Mouse (Mus musculus) intestine, embryonic 14.5 days (tissue): ENCODE data around the gene Fcgr2b. TPM values are rescaled to one million over a fixed set of nuclear protein-coding genes. Genes with fewer than 3 reads are reported as not detected.

ENCODE experiments used
- ATAC-seq: fragments of 200-750 bp; cut with Nextera tagmentation; replicated peaks from 2 replicates; pipeline ENCODE4 v1.8.0; 2017; ENCODE audit warnings: low read depth, moderate number of reproducible peaks, moderate TSS enrichment, moderate library complexity; ENCODE audit not compliant: low FRiP score, low TSS enrichment
- DNase-seq: peaks from one replicate; pipeline ENCODE4 v3.0.0-alpha.2; 2018; ENCODE audit warnings: low spot score
- H3K27ac ChIP-seq: fragments of 300-500 bp; sonication (generic); 2 replicates; pipeline ENCODE4 v1.5.1; 2014; ENCODE audit warnings: low read depth, mild to moderate bottlenecking, control low read depth
- H3K27me3 ChIP-seq: fragments of 300-500 bp; sonication (generic); replicated peaks from 2 replicates; pipeline ENCODE4 v1.6.1; 2014; ENCODE audit warnings: low read length, control low read depth; ENCODE audit not compliant: control insufficient read depth, insufficient read depth
- H3K36me3 ChIP-seq: fragments of 300-500 bp; sonication (generic); 2 replicates; pipeline ENCODE4 v1.6.1; 2014; ENCODE audit warnings: low read length, control low read depth; ENCODE audit not compliant: control insufficient read depth, insufficient read depth
- H3K4me1 ChIP-seq: fragments of 300-500 bp; sonication (generic); replicated peaks from 2 replicates; pipeline ENCODE4 v1.6.1; 2014; ENCODE audit warnings: low read length, control low read depth, mixed read lengths; ENCODE audit not compliant: control insufficient read depth, insufficient read depth
- H3K4me2 ChIP-seq: fragments of 300-500 bp; sonication (generic); 2 replicates; pipeline ENCODE4 v1.6.1; 2014; ENCODE audit warnings: low read length
- H3K4me3 ChIP-seq: fragments of 300-500 bp; sonication (generic); 2 replicates; pipeline ENCODE4 v1.5.1; 2014; ENCODE audit warnings: low read depth, low read length, control low read depth, mixed read lengths
- H3K9ac ChIP-seq: fragments of 300-500 bp; sonication (generic); 2 replicates; pipeline ENCODE4 v1.6.1; 2014; ENCODE audit warnings: mild to moderate bottlenecking, low read length
- H3K9me3 ChIP-seq: fragments of 300-500 bp; sonication (generic); 2 replicates; pipeline ENCODE4 v1.6.1; 2016; ENCODE audit warnings: low read length, control low read depth; ENCODE audit not compliant: control insufficient read depth
- WGBS: fragments of 180-500 bp; shearing (Covaris S2); extraction: QIAGEN DNeasy Blood & Tissue Kit; methylation state at CpG from one replicate; pipeline ENCODE4 v1.1.7; 2014; 5-methylcytosine and 5-hydroxymethylcytosine counted together
- polyA plus RNA-seq: library from polyadenylated mRNA; unstranded; fragments of >200 nt; fragmentation: Nextera tagmentation; extraction: Ambion mirVana; gene quantifications from 2 replicates; pipeline ENCODE4 v1.2.1, GENCODE M21; 2014

Fcgr2b gene
- polyA plus RNA-seq, 1 experiment from 2014 or later, result 1.1 TPM

- ATAC-seq (no peak), DNase-seq (no peak)
- WGBS, result 87% methylated on average over 11 of the region's 11 CpGs
- no peak overlapping the region for H3K4me2 ChIP-seq
- peaks cover 22% of the 10 kb centered on the region for H3K27me3 ChIP-seq
- H3K9me3 ChIP-seq, result no peaks in the 10 kb centered on the region
- H3K27ac ChIP-seq, result no peak overlapping the region
- H3K4me1 ChIP-seq, result peaks cover 7% of the 10 kb centered on the region
- no peaks in the 10 kb centered on the region for H3K36me3 ChIP-seq
- no peak overlapping the region for H3K4me3 ChIP-seq
- no peak overlapping the region for H3K9ac ChIP-seq
Measured at GRCm38 (mm10) chr1:170911907-170912660, 64.3 kb downstream of the Fcgr2b start.

Other genes with a start within 250 kb of the Fcgr2b start
- gene Atf6, start 108.8 kb downstream of the Fcgr2b start, polyA plus RNA-seq, result 9.7 and 11.3 TPM in 2 replicates
- 1.1 and 1.8 TPM in 2 replicates for gene Gm26620, start 91.5 kb downstream of the Fcgr2b start, polyA plus RNA-seq
- 52.7 and 53.5 TPM in 2 replicates for gene Dusp12, start 91.0 kb downstream of the Fcgr2b start, polyA plus RNA-seq
- gene Fcrlb, start 63.6 kb downstream of the Fcgr2b start, polyA plus RNA-seq, result not detected in 2 replicates
- gene Fcrla, start 49.0 kb downstream of the Fcgr2b start, polyA plus RNA-seq, result not detected in 2 replicates
- 1.0 and 1.1 TPM in 2 replicates for gene Fcgr4, start 42.4 kb upstream of the Fcgr2b start, polyA plus RNA-seq
- 10.7 and 12.7 TPM in 2 replicates for gene Fcgr3, start 88.4 kb upstream of the Fcgr2b start, polyA plus RNA-seq
- gene Cfap126, start 137.4 kb upstream of the Fcgr2b start, polyA plus RNA-seq, result 1.5 and 2.1 TPM in 2 replicates
- 341 and 347 TPM in 2 replicates for gene Sdhc, start 174.1 kb upstream of the Fcgr2b start, polyA plus RNA-seq
- gene Mpz, start 174.2 kb upstream of the Fcgr2b start, polyA plus RNA-seq, result 0.48 and 0.49 TPM in 2 replicates
- gene Pcp4l1, start 219.7 kb upstream of the Fcgr2b start, polyA plus RNA-seq, result 21.9 and 29.2 TPM in 2 replicates
- 0.55 and 1.7 TPM in 2 replicates for gene Nr1i3, start 237.4 kb upstream of the Fcgr2b start, polyA plus RNA-seq
- gene Tomm40l, start 246.0 kb upstream of the Fcgr2b start, polyA plus RNA-seq, result 27.2 and 31.5 TPM in 2 replicates
- gene Apoa2, start 248.5 kb upstream of the Fcgr2b start, polyA plus RNA-seq, result 2.5 and 5.2 TPM in 2 replicates